Mouse (Mus musculus): ENCODE measurements around the gene Trim38. TPM values are rescaled to one million over a fixed set of nuclear protein-coding genes. Genes with fewer than 3 reads are reported as not detected.

Trim38 gene
- polyA plus RNA-seq, 1 experiment from 2014 or later: 0.09 TPM

DNA sequence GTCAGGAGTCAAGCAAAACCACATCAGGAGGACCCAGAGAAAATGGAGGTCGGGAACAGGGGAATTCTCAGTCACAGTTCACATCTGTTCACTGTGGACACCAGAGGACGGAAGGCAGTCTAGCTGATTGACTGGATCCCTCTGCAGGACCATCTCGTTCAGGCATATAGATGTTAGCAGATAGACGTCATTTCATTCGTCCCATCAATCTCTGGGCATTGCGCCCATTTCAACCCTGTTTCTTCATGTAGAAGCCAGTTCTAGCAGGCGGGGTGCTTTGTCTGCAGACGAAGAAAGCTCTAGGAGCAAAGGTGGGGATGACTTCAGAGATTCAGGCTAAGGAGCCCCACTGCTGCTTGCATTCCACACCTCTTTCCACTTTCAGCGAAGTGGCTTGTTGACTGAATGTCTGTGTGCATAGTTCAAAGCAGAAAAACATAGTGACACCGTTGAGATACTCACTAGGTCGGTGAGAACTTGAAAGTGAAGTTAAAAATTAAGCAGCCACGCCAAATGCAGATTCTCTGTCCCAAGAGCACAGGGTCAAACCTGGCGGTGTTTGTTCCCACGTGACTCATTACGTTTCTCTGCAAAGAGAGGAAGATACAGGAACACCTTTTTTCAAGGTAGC is 36.8 kb downstream of the Trim38 start, which contains the start of gene Slc17a2:
Slc17a2 (plus strand) TSS at position 572 of the 631 bp plus-strand sequence.
- Histone ChIP-seq H3K4me1 (peaks cover 5% of the 10 kb centered on the region; the same call in 1 of the 2 replicates), H3K9ac (no peak within 1 kb of the TSS), H3K4me2 (no peak within 1 kb of the TSS), H3K4me3 (no peak within 1 kb of the TSS), H3K27me3 (replicated peaks) (no peaks in the 10 kb centered on the region), H3K9me3 (no peaks in the 10 kb centered on the region), H3K36me3 (no peaks in the 10 kb centered on the region), H3K27ac (replicated peaks) (no peak within 1 kb of the TSS)
- WGBS: 71% methylated on average over 15 of the region's 15 CpGs
- ATAC-seq (ENCODE audit: extremely low read depth, insufficient number of reproducible peaks, low FRiP score, low TSS enrichment): no peak

DNA sequence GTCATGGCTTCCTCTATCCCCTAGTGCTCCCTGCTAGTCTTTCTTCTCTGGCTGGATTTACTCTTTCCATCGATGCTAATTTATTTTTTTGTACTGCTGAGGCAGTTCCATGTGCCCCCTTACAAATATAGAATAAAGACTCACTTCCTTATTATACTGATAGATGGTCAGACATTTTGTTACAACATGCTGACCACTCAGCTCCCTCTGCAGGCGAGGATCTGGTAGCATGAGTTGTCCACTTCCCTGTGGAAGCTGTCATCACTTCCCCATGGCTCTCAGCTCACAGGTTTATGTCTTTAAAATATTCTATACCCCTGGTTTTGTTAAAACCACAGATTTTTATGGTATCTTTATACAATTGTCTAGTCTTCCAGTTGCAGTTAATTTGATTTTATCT is 46.4 kb downstream of the Trim38 start:
- no peak overlapping the region for H3K27ac ChIP-seq (replicated peaks)
- no peaks in the 10 kb centered on the region for H3K36me3 ChIP-seq
- no peaks in the 10 kb centered on the region for H3K27me3 ChIP-seq (replicated peaks)
- H3K4me1 ChIP-seq: peaks cover 8% of the 10 kb centered on the region
- ATAC-seq (ENCODE audit: extremely low read depth, insufficient number of reproducible peaks, low FRiP score, low TSS enrichment): no peak
- no peak overlapping the region for H3K9ac ChIP-seq
- no peaks in the 10 kb centered on the region for H3K9me3 ChIP-seq
- WGBS: 64% methylated on average over 2 of the region's 2 CpGs
- no peak overlapping the region for H3K4me3 ChIP-seq
- H3K4me2 ChIP-seq: no peak overlapping the region

DNA sequence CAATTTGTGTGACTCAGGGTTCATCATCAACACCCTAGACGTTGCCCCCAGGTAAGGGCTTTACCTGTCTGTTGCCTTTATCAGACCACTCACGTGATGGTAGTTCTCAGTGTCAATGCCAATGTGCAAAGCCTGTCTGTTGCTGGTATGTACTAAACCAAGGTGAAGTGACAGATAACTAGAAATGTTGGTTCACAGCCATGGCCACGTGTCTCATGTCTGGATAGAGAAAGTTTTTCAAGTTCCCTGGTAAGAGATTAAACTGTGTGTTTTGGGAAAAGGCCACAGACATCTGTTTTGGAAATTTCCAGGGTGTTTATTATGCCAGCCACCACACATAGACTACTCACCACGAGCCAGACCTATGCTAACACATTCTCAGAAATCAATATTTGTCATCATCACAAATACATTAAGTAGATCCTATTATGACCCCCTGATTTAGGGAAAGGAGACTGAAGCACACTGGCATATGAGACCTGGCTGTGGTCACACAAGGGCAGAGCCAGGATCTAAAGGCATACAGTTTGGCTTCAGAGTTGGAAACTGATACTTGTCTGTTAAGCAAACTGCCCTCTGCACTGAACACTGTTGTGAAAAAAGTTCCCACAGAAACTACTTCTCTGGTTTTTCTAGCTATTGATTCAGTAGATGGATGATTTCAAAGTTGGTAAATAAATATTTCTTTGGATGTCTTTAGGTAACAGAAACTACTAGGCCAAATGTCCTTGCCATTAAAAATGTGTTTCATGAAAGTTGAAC is 50.6 kb downstream of the Trim38 start:
- no peak overlapping the region for H3K4me3 ChIP-seq
- no peak overlapping the region for H3K27ac ChIP-seq (replicated peaks)
- no peaks in the 10 kb centered on the region for H3K27me3 ChIP-seq (replicated peaks)
- no peaks in the 10 kb centered on the region for H3K9me3 ChIP-seq
- ATAC-seq (ENCODE audit: extremely low read depth, insufficient number of reproducible peaks, low FRiP score, low TSS enrichment): no peak
- WGBS: 63% methylated on average over 4 of the region's 4 CpGs
- H3K36me3 ChIP-seq: no peaks in the 10 kb centered on the region
- H3K9ac ChIP-seq: no peak overlapping the region
- H3K4me2 ChIP-seq: no peak overlapping the region
- H3K4me1 ChIP-seq: peaks cover 8% of the 10 kb centered on the region

GRCm38 (mm10) chr13:23822213-23822612 is 52.5 kb downstream of the Trim38 start:
- H3K9ac ChIP-seq: no peak overlapping the region
- peaks cover 8% of the 10 kb centered on the region for H3K4me1 ChIP-seq
- H3K4me2 ChIP-seq: no peak overlapping the region
- H3K36me3 ChIP-seq: no peaks in the 10 kb centered on the region
- no peaks in the 10 kb centered on the region for H3K9me3 ChIP-seq
- 22% methylated on average over 3 of the region's 3 CpGs for WGBS
- H3K27me3 ChIP-seq (replicated peaks): no peaks in the 10 kb centered on the region
- no peak overlapping the region for H3K4me3 ChIP-seq
- no peak overlapping the region for H3K27ac ChIP-seq (replicated peaks)
- ATAC-seq (ENCODE audit: extremely low read depth, insufficient number of reproducible peaks, low FRiP score, low TSS enrichment): no peak

DNA sequence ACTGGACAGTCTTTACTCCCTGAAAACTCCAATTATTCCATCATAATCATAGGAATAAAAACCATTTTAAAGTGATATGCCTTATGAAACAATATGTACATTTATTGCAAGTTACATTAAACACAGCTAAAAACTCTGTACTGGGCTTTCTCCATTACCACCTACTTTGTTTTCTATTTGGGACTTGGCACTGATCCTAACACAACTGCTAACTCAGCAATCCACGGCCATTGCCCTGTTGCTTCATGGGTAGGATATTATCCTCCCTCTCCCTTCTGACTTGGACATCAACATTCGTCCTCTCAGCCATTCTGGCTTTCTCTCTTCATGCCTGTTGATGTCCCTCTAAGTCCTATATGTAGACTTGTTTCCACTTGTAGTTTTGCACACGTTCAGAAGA is 56.9 kb downstream of the Trim38 start:
- H3K27ac ChIP-seq (replicated peaks): no peak overlapping the region
- peaks cover 6% of the 10 kb centered on the region for H3K4me1 ChIP-seq
- no peaks in the 10 kb centered on the region for H3K36me3 ChIP-seq
- no peak for ATAC-seq (ENCODE audit: extremely low read depth, insufficient number of reproducible peaks, low FRiP score, low TSS enrichment)
- no peaks in the 10 kb centered on the region for H3K27me3 ChIP-seq (replicated peaks)
- WGBS: 57% methylated on average over 3 of the region's 3 CpGs
- no peaks in the 10 kb centered on the region for H3K9me3 ChIP-seq
- H3K4me3 ChIP-seq: no peak overlapping the region
- H3K4me2 ChIP-seq: no peak overlapping the region
- H3K9ac ChIP-seq: no peak overlapping the region

- Histone ChIP-seq H3K36me3 (no peaks in the 10 kb centered on the region), H3K27ac (replicated peaks) (no peak overlapping the region), H3K9ac (no peak overlapping the region), H3K9me3 (no peaks in the 10 kb centered on the region), H3K4me1 (peaks cover 4% of the 10 kb centered on the region; the same call in 1 of the 2 replicates), H3K4me2 (no peak overlapping the region), H3K4me3 (no peak overlapping the region), H3K27me3 (replicated peaks) (0 out of 2 replicates have a peak, but pooled peaks cover 2% of the 10 kb centered on the region)
- ATAC-seq (ENCODE audit: extremely low read depth, insufficient number of reproducible peaks, low FRiP score, low TSS enrichment): no peak
- WGBS: 12% methylated on average over 6 of the region's 6 CpGs
Measured at GRCm38 (mm10) chr13:23833053-23833452, 63.3 kb downstream of the Trim38 start.

GRCm38 (mm10) chr13:23834836-23835235 is 65.1 kb downstream of the Trim38 start:
- H3K4me2 ChIP-seq: no peak overlapping the region

DNA sequence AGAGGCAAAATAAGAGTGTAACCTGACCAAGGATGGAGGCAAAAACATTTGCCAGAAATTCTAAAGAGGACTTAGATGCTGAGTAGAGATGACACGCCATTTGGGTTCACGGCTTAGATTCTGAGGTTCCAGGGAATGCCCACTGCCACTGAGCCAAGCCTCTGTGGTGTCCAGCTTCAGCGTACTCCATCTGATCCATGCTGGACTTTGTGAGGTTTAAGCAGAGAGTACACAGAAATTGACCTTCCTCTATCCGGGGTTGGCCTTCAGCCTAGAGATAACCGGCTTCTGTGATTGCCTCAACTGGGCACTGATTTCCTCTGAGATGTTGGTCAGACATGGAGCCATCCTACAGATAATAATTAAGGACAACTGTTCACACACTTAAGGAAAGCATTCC is 66.9 kb downstream of the Trim38 start:
- Histone ChIP-seq H3K36me3 (no peaks in the 10 kb centered on the region), H3K27me3 (replicated peaks) (0 out of 2 replicates have a peak, but pooled peaks cover 2% of the 10 kb centered on the region), H3K4me2 (no peak overlapping the region), H3K27ac (replicated peaks) (no peak overlapping the region), H3K9ac (no peak overlapping the region), H3K9me3 (no peaks in the 10 kb centered on the region), H3K4me3 (no peak overlapping the region), H3K4me1 (peaks cover 4% of the 10 kb centered on the region; the same call in 1 of the 2 replicates)
- 81% methylated on average over 5 of the region's 5 CpGs for WGBS
- no peak for ATAC-seq (ENCODE audit: extremely low read depth, insufficient number of reproducible peaks, low FRiP score, low TSS enrichment)

More at GRCm38 (mm10) chr13:23834836-23835235, 65.1 kb downstream of the Trim38 start:
- no peak for ATAC-seq (ENCODE audit: extremely low read depth, insufficient number of reproducible peaks, low FRiP score, low TSS enrichment)
- Histone ChIP-seq H3K36me3 (no peaks in the 10 kb centered on the region), H3K4me3 (no peak overlapping the region), H3K9me3 (no peaks in the 10 kb centered on the region), H3K4me1 (peaks cover 4% of the 10 kb centered on the region; the same call in 1 of the 2 replicates), H3K27ac (replicated peaks) (no peak overlapping the region), H3K27me3 (replicated peaks) (0 out of 2 replicates have a peak, but pooled peaks cover 2% of the 10 kb centered on the region), H3K9ac (no peak overlapping the region)
- WGBS: 81% methylated on average over 5 of the region's 5 CpGs

DNA sequence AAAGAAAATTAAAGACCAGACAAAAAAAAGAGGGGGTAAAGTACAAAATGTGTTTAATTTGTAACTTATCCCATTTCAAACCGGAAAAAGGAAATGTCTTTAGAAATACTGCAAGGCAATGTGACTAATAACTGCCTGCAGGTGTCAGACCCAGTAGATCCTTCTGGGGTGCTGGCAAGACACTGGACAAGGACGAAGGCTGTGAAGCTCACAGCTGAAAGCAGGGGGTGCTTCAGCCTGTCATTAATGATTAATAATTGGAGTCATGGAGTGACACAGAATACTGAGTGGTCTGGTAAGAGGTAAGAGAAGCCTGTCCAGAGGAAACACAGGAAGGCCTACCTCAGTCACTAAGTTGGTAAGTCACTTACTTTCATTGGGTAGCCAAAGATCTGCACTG is 69.6 kb downstream of the Trim38 start, which contains the start of gene Slc17a3:
Slc17a3 (plus strand) TSS at position 127 of the 400 bp plus-strand sequence.
- H3K4me3 ChIP-seq: no peak within 1 kb of the TSS
- no peaks in the 10 kb centered on the region for H3K4me1 ChIP-seq
- no peak for ATAC-seq (ENCODE audit: extremely low read depth, insufficient number of reproducible peaks, low FRiP score, low TSS enrichment)
- 73% methylated on average over 2 of the region's 2 CpGs for WGBS
- no peaks in the 10 kb centered on the region for H3K36me3 ChIP-seq
- H3K4me2 ChIP-seq: no peak within 1 kb of the TSS
- no peak within 1 kb of the TSS for H3K27ac ChIP-seq (replicated peaks)
- no peak within 1 kb of the TSS for H3K9ac ChIP-seq
- H3K27me3 ChIP-seq (replicated peaks): peaks cover 4% of the 10 kb centered on the region; the same call in 1 of the 2 replicates
- H3K9me3 ChIP-seq: no peaks in the 10 kb centered on the region
